Mouse (Mus musculus) mouse embryonic stem cell (cell line): ENCODE measurements around the gene Caprin1.

ENCODE experiments used
- in situ Hi-C, 2 experiments: fragments of 300-500 bp; cut with MboI; formaldehyde crosslinking; loops; 1 replicate in 1 of 2; 3 replicates in 1 of 2; pipeline ENCODE4 v1.14.3; 2019 to 2020; ENCODE audit warnings: low sequenced_read_pairs in 2 of 2, low pct_unique_long_range_greater_than_20kb in 1 of 2, mixed read lengths in 1 of 2; ENCODE audit not compliant: unreplicated experiment in 1 of 2

Gene Caprin1

GRCm38 (mm10) chr2:103797491-103798009 is at the start of gene Caprin1:
Gene Caprin1, minus strand, starts transcription at chr2:103797649.
- in situ Hi-C loops: no loop called here

DNA sequence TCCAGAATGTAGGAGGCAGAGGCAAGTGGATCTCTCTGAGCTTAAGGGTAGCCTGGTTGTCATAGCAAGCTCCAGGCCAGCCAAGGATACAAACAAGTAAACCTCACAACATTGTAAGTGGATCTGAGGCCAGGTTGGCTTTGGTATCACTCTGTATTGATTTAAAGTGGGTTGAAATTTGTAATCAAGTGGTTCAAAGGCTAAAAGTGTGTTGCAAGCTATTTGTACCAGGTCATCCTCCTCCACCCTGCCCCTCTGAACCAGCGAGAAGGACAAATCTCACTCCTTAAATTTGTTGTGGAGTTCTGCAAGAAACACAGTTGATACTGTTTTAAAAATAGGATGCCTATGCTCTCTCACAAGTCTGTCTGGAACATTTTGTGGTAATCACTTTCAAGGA is 49.4 kb upstream of the Caprin1 start:
- in situ Hi-C loops: no loop called here

GRCm38 (mm10) chr2:103846271-103846670 is 48.8 kb upstream of the Caprin1 start:
- in situ Hi-C loops: no loop called here

GRCm38 (mm10) chr2:103844016-103844415 is 46.6 kb upstream of the Caprin1 start:
- in situ Hi-C loops: no loop called here

DNA sequence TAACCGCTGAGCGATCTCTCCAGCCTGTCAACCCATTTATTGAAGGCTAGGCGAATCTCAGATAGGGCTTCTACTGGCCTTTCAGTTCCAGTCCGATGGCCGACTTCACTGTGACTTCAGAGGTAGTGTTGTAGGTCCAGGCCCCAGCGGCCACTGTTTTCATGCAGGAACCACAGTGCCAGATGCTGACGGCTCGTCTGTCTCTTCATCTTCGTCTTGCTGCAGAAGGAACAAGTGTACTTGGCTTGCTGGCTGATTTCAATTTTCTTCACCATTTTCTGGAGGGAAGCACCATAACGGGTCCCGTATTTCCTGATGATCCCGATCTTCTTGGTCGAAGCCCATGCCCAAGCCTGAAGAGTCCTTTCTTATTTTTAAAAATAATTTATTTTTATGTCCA is 45.9 kb upstream of the Caprin1 start:
- in situ Hi-C loops: no loop called here

DNA sequence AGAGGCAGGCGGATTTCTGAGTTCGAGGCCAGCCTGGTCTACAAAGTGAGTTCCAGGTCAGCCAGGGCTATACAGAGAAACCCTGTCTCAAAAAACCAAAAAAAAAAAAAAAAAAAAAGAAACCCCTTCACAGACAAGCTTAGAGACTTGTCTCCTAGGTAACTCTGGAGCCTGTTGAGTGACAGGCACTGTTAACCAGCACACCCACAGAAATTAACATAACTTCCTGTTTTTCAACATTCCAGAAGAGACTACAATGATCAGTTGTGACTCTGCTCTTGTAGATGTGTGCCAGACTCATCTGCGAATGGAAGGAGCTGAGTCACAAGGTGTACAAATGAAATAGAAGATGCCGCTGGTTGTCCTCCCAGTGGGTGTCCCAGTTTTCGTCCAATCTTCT is 44.9 kb upstream of the Caprin1 start:
- in situ Hi-C loops: no loop called here

GRCm38 (mm10) chr2:103838483-103838882 is 41.0 kb upstream of the Caprin1 start:
- in situ Hi-C loops: no loop called here

DNA sequence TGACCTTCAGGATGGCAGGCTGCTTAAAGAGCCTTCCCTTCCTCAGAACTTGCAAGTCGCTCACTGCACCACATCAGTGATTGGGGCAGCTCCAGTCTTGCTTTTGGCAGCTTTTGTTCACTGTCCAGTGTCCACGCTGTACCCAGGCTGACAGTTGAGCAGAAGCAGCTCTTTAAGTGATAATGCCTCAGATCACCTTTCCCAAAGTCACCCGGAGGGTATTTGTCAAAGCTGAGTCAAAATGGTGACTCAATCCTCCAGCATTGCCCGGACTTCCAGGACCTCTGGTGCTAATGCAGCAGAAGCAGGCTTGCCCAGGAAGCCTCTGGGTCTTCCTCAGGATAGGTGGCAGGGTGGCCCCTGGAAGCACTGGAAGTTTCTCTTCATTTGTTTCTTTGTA is 39.7 kb upstream of the Caprin1 start:
- in situ Hi-C loops: no loop called here

DNA sequence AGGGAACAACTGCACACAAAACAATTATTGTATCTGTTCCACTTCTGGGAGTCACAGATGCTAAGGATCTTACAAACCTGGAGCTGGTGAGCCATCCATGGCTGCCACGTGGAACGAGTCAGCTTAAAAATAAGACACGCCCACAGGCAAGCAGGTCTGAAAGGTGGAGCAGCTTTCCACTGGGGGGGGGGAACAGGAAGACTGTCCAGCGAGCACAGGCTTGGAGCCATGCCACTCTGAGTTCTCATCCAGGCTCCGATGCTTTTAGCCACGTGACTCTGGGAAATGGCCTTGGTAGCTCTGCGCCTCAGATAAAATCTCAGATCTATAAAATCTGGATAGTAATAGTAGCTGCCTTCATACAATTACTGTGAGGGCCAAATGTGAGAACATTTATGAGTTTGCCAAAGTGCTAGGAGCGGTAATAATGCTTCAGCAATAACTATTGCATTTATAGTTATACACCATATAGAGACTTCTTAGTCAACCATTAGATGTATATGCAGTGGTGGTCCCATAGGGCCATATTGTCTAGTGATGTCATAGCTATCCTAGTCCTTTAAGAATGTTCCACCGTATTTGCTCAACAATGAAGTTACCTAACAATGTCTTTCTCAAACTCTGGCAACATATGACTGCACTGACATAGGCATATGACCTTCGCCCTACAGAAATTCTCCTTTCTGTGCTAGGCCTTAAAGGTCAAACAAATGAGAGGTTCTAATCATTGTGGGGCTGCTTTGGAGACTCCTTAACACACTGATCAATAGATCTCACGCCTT is 38.4 kb upstream of the Caprin1 start:
- in situ Hi-C loops: no loop called here

- in situ Hi-C loops: no loop called here
Observed at GRCm38 (mm10) chr2:103833816-103834445, 36.5 kb upstream of the Caprin1 start.

- in situ Hi-C loops: no loop called here
Observed at GRCm38 (mm10) chr2:103832899-103833298, 35.5 kb upstream of the Caprin1 start.

GRCm38 (mm10) chr2:103828900-103829299 is 31.5 kb upstream of the Caprin1 start:
- in situ Hi-C loops: no loop called here

DNA sequence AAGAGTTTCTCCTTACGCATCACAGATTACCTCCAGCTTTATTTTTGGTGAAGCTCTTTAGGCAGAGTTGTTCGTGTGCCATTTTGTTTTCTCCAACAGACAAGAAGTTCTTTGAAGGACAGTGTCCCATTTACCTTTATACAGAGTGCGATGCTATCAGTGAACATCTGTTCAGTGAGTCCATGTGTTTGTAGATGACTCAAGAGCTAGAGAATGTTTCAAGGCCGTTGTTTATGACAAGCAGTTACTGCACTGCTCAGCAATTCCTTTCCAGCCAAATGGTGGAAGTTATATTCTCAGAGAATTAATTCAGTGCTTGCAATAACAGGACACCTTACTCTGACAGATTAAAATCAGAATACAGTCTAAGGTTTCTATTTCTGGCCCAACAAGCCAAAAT is 27.5 kb upstream of the Caprin1 start:
- in situ Hi-C loops: no loop called here

- in situ Hi-C loops: no loop called here
Observed at GRCm38 (mm10) chr2:103822560-103822959, 25.1 kb upstream of the Caprin1 start.

GRCm38 (mm10) chr2:103817145-103817895 is 19.9 kb upstream of the Caprin1 start:
- in situ Hi-C loops: no loop called here

- in situ Hi-C loops: no loop called here
Observed at GRCm38 (mm10) chr2:103815976-103816375, 18.5 kb upstream of the Caprin1 start.

- in situ Hi-C loops: no loop called here
Observed at GRCm38 (mm10) chr2:103811465-103812191, 14.2 kb upstream of the Caprin1 start.

GRCm38 (mm10) chr2:103810412-103810811 is 13.0 kb upstream of the Caprin1 start:
- in situ Hi-C loops: no loop called here

GRCm38 (mm10) chr2:103808466-103808865 is 11.0 kb upstream of the Caprin1 start:
- in situ Hi-C loops: no loop called here
